Mouse (Mus musculus): ENCODE data around the gene Gm20605. TPM values are rescaled to one million over a fixed set of nuclear protein-coding genes. Genes with fewer than 3 reads are reported as not detected.

Gene Gm20605
- polyA plus RNA-seq, 1 experiment: 3.3 TPM

DNA sequence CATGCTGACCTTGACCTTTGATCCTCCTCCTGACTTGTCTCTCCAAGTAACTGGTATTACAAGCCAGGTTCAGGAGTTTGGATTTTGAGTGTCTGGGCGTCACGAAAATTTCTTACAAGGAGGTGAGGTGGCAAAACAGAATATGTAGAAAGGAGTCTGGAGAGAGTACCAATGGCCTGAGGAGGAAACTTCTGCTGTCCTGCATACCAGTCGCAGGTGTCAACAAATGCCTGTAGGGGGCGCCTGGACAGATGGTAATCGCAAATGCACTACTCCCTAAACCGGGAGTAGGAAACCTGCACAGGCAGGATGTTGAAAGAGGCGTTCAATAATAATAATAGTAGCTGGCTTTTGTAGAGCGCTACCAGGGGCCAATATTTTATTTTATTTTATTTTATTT, 44.0 kb upstream of the Gm20605 start:
- H3K4me3 ChIP-seq: no peak overlapping the region
- no peak overlapping the region for H3K4me2 ChIP-seq (ENCODE audit: low read depth)
- no peak for TF ChIP-seq REST (IDR thresholded peaks at IDR 0.05; ENCODE audit: insufficient read depth, insufficient read length)
- no peak for TF ChIP-seq POLR2AphosphoS2 (IDR thresholded peaks at IDR 0.05; ENCODE audit: insufficient read length, low read depth)
- no peaks in the 10 kb centered on the region for H3K36me3 ChIP-seq (ENCODE audit: control insufficient read depth, insufficient read depth)
- H3K27me3 ChIP-seq (ENCODE audit: control insufficient read depth, insufficient read depth, insufficient read length): peaks cover 20% of the 10 kb centered on the region
- H3K79me2 ChIP-seq (ENCODE audit: control insufficient read depth, insufficient read depth): no peaks in the 10 kb centered on the region
- H3ac ChIP-seq (ENCODE audit: control insufficient read depth, insufficient read length): no peak overlapping the region

DNA sequence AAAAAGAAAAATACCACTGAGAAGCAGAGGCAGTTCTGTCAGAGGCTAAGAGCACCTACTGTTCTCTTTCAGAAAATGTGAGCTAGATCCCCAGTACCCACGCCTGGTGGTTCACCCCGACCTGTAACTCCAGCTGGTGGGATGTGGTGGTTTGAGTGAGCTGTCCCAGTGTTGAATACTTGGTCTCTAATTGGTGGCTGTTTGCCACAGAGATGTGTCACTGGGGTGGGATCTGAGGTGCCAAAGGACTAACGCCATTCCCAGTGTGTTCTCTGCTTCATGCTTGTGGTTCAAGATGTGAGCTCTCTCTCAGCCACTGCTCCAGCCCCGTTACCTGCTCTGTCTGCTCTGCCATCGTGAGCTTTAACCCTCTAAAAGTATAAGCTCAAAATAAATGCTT, 38.5 kb upstream of the Gm20605 start:
- no peak overlapping the region for H3K4me3 ChIP-seq
- H3K79me2 ChIP-seq (ENCODE audit: control insufficient read depth, insufficient read depth): no peaks in the 10 kb centered on the region
- no peak overlapping the region for H3ac ChIP-seq (ENCODE audit: control insufficient read depth, insufficient read length)
- no peaks in the 10 kb centered on the region for H3K36me3 ChIP-seq (ENCODE audit: control insufficient read depth, insufficient read depth)
- TF ChIP-seq MYOD1 (IDR thresholded peaks at IDR 0.05; ENCODE audit: control insufficient read depth in 1 of 3, insufficient read length in 2 of 3, low read depth in 2 of 3) (no peak), MYOG (IDR thresholded peaks at IDR 0.05; ENCODE audit: control insufficient read depth in 1 of 3, insufficient read depth in 1 of 3, insufficient read length in 2 of 3, low read depth in 2 of 3) (no peak), CEBPB (IDR thresholded peaks at IDR 0.05; ENCODE audit: insufficient read depth, poor library complexity, severe bottlenecking) (no peak), TCF3 (IDR thresholded peaks at IDR 0.05; ENCODE audit: insufficient read length, low read depth) (no peak), POLR2A (IDR thresholded peaks at IDR 0.05; ENCODE audit: insufficient read length, low read depth) (no peak), SRF (IDR thresholded peaks at IDR 0.05; ENCODE audit: control insufficient read depth, insufficient read length, low read depth) (no peak), REST (IDR thresholded peaks at IDR 0.05; ENCODE audit: insufficient read depth, insufficient read length) (no peak), MAX (IDR thresholded peaks at IDR 0.05; ENCODE audit: low read depth) (no peak), USF1 (IDR thresholded peaks at IDR 0.05; ENCODE audit: low read depth) (no peak), POLR2AphosphoS2 (IDR thresholded peaks at IDR 0.05; ENCODE audit: insufficient read length, low read depth) (no peak), E2F4 (IDR thresholded peaks at IDR 0.05; ENCODE audit: insufficient read depth) (no peak), TCF12 (IDR thresholded peaks at IDR 0.05; ENCODE audit: insufficient read depth, poor library complexity, severe bottlenecking) (no peak)
- no peaks in the 10 kb centered on the region for H3K27me3 ChIP-seq (ENCODE audit: control insufficient read depth, insufficient read depth, insufficient read length)
- H3K4me2 ChIP-seq (ENCODE audit: low read depth): no peak overlapping the region

DNA sequence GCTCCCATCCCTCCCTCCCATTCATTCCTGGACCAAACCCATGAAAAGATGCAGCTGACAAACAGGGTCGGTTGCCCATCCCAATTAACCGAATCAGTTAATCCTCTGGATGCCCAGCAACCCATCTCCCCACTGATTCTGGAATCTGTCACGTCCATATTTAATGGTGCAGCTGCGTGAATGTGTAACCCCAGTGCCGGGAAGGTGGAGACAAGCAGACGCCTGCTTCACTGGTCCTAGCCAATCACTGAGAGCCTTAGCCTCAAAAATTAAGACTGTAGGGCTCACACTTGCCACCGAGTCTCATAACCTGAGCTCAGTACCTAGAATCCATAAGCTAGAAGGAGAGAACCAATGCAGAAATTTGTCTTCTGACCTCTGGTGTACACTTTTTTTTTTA, 33.1 kb upstream of the Gm20605 start:
- H3ac ChIP-seq (ENCODE audit: control insufficient read depth, insufficient read length): no peak overlapping the region
- H3K79me2 ChIP-seq (ENCODE audit: control insufficient read depth, insufficient read depth): no peaks in the 10 kb centered on the region
- TF ChIP-seq POLR2A (IDR thresholded peaks at IDR 0.05; ENCODE audit: insufficient read length, low read depth) (no peak), REST (IDR thresholded peaks at IDR 0.05; ENCODE audit: insufficient read depth, insufficient read length) (no peak), MYOG (IDR thresholded peaks at IDR 0.05; ENCODE audit: control insufficient read depth in 1 of 3, insufficient read depth in 1 of 3, insufficient read length in 2 of 3, low read depth in 2 of 3) (no peak), CEBPB (IDR thresholded peaks at IDR 0.05; ENCODE audit: insufficient read depth, poor library complexity, severe bottlenecking) (no peak)
- no peaks in the 10 kb centered on the region for H3K27me3 ChIP-seq (ENCODE audit: control insufficient read depth, insufficient read depth, insufficient read length)
- no peak overlapping the region for H3K4me3 ChIP-seq
- no peaks in the 10 kb centered on the region for H3K36me3 ChIP-seq (ENCODE audit: control insufficient read depth, insufficient read depth)
- no peak overlapping the region for H3K4me2 ChIP-seq (ENCODE audit: low read depth)

DNA sequence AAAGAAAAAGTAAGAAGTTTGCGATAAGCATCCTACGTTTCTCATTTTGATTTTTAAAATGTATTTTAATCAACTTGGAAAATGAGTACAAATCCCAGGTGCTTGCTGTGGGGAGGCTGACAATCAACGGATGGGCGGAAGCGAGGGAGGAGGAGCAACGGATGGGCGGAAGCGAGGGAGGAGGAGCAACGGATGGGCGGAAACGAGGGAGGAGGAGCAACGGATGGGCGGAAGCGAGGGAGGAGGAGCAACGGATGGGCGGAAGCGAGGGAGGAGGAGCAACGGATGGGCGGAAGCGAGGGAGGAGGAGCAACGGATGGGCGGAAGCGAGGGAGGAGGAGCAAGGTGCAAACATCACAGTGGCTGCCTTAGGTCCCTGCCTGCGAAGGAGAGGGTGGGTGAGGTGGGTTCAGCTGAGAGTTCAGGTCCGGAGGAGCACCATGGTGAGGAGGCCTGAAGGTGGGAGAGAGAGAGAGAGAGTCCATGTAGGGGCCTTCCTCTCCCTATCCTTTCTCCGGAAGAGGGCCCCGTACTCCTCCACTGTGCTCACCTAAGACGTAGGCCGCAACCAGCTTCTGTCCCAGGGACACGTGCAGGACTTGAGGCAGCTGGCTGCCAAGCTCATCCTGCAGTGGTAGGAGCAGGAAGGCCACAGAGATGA, 32.2 kb upstream of the Gm20605 start:
- Histone ChIP-seq H3ac (ENCODE audit: control insufficient read depth, insufficient read length) (no peak overlapping the region), H3K4me2 (ENCODE audit: low read depth) (no peak overlapping the region), H3K79me2 (ENCODE audit: control insufficient read depth, insufficient read depth) (no peaks in the 10 kb centered on the region), H3K4me3 (no peak overlapping the region), H3K27me3 (ENCODE audit: control insufficient read depth, insufficient read depth, insufficient read length) (no peaks in the 10 kb centered on the region), H3K36me3 (ENCODE audit: control insufficient read depth, insufficient read depth) (no peaks in the 10 kb centered on the region)
- TF ChIP-seq MYOG (IDR thresholded peaks at IDR 0.05; ENCODE audit: control insufficient read depth in 1 of 3, insufficient read depth in 1 of 3, insufficient read length in 2 of 3, low read depth in 2 of 3): no peak
- TF ChIP-seq TCF3 (IDR thresholded peaks at IDR 0.05; ENCODE audit: insufficient read length, low read depth): no peak
- no peak for TF ChIP-seq MYOD1 (IDR thresholded peaks at IDR 0.05; ENCODE audit: control insufficient read depth in 1 of 3, insufficient read length in 2 of 3, low read depth in 2 of 3)

DNA sequence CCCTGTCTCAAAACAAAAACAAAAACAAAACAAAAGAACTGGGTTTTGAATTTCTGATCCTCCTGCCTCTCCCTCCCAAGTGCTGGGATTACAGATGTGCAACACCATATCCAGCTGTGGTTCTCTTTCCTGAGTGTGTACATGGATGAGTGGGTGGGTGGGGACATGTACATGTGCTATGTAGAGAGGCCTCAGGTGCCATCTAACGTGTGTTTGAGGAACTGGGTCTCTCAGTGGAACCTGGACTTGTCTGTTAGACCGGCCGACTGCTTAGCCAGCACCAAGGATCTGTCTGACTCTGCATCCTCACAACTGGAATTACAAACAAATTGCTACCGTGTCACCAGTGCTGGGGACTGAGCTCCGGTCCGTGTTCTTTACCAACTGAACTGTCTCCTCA, 31.4 kb upstream of the Gm20605 start:
- Histone ChIP-seq H3K27me3 (ENCODE audit: control insufficient read depth, insufficient read depth, insufficient read length) (no peaks in the 10 kb centered on the region), H3K36me3 (ENCODE audit: control insufficient read depth, insufficient read depth) (no peaks in the 10 kb centered on the region), H3K79me2 (ENCODE audit: control insufficient read depth, insufficient read depth) (peaks cover 7% of the 10 kb centered on the region), H3K4me2 (ENCODE audit: low read depth) (no peak overlapping the region), H3K4me3 (no peak overlapping the region), H3ac (ENCODE audit: control insufficient read depth, insufficient read length) (no peak overlapping the region)
- TF ChIP-seq CEBPB (IDR thresholded peaks at IDR 0.05; ENCODE audit: insufficient read depth, poor library complexity, severe bottlenecking): no peak
- no peak for TF ChIP-seq POLR2A (IDR thresholded peaks at IDR 0.05; ENCODE audit: insufficient read length, low read depth)
- TF ChIP-seq TCF3 (IDR thresholded peaks at IDR 0.05; ENCODE audit: insufficient read length, low read depth): no peak
- no peak for TF ChIP-seq MYOG (IDR thresholded peaks at IDR 0.05; ENCODE audit: control insufficient read depth in 1 of 3, insufficient read depth in 1 of 3, insufficient read length in 2 of 3, low read depth in 2 of 3)
- no peak for TF ChIP-seq POLR2AphosphoS2 (IDR thresholded peaks at IDR 0.05; ENCODE audit: insufficient read length, low read depth)
- TF ChIP-seq REST (IDR thresholded peaks at IDR 0.05; ENCODE audit: insufficient read depth, insufficient read length): no peak

Measured in myocyte (in vitro differentiated cells).